Mouse (Mus musculus): ENCODE data around the gene Wdfy4. TPM values are rescaled to one million over a fixed set of nuclear protein-coding genes. Genes with fewer than 3 reads are reported as not detected.

The Wdfy4 gene
- polyA plus RNA-seq (2017; shearing (Covaris generic)) = 0.07 TPM

GRCm38 (mm10) chr14:33185068-33185800 lies at the start of gene Wdfy4:
Gene Wdfy4, minus strand, starts transcription at chr14:33185508.

GRCm38 (mm10) chr14:33213823-33214766 lies 28.8 kb upstream of the Wdfy4 start, which contains the start of gene Arhgap22:
Gene Arhgap22, plus strand, starts transcription at chr14:33214026.

GRCm38 (mm10) chr14:32991082-32991481 lies 194.2 kb downstream of the Wdfy4 start, which contains the start of gene Lrrc18:
Gene Lrrc18, plus strand, starts transcription at chr14:32991382.

Other genes starting within 250 kb of the Wdfy4 start
- gene Lrrc18, start 194.1 kb downstream of the Wdfy4 start, polyA plus RNA-seq (2017; shearing (Covaris generic)) = not detected
- not detected for gene Arhgap22, start 28.5 kb upstream of the Wdfy4 start, polyA plus RNA-seq (2017; shearing (Covaris generic))